Mouse (Mus musculus) bone marrow macrophage, adult 2 months (primary cell): ENCODE data around the gene 0610030E20Rik. TPM values are rescaled to one million over a fixed set of nuclear protein-coding genes. Genes with fewer than 3 reads are reported as not detected.

Experiments used
- H3K27ac ChIP-seq: 2 replicates; pipeline ENCODE4 v1.5.1; 2012; ENCODE audit warnings: low read depth, low read length; ENCODE audit not compliant: insufficient read depth
- H3K4me1 ChIP-seq: 2 replicates; pipeline ENCODE4 v1.6.1; 2012; ENCODE audit warnings: low read length; ENCODE audit not compliant: control insufficient read depth, insufficient read depth
- H3K4me3 ChIP-seq: 2 replicates; pipeline ENCODE4 v1.5.1; 2012; ENCODE audit warnings: mild to moderate bottlenecking, low read length, moderate library complexity; ENCODE audit not compliant: insufficient read depth
- CTCF ChIP-seq: IDR thresholded peaks from 2 replicates; pipeline ENCODE4 v1.5.1; 2012; ENCODE audit warnings: low read depth, mild to moderate bottlenecking, low read length, moderate library complexity
- POLR2A ChIP-seq: IDR thresholded peaks from 2 replicates; pipeline ENCODE4 v1.6.1; 2012; ENCODE audit warnings: mild to moderate bottlenecking, low read depth, low read length, borderline replicate concordance
- polyA plus RNA-seq: library from polyadenylated mRNA; stranded (reverse); fragments of >200 nt; gene quantifications from 2 replicates; pipeline ENCODE4 v1.2.4, GENCODE M21; 2012; ENCODE audit not compliant: missing spikeins, insufficient read depth, insufficient read length

Gene 0610030E20Rik
- polyA plus RNA-seq, 1 experiment = 33.9 TPM

DNA sequence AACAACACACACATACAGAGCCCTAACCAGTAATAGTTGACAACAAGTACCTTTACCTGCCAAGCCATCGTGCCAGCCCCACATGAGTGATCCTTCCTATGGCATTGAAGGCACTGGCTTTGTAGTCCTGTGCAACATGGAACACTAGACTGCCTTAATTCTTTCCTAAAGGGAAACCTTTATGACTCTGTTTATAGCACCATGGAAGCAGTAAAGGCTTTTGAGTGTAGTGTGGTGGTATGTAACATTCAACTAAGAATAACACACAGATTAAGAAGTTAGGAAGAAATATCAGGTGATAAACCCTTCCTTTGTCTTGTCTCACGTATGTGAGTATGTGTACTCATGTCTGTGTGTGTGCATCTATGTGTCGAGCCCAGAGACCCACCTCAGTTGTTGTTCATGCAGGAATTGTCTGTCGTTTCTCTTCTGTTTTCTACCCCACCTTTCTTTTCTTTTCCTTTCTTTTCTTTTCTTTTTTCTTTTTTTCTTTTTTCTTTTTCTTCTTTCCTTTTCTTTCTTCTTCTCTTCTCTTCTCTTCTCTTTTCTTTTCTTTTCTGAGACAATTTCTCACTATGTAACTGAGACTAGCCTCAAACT is 19.8 kb downstream of the 0610030E20Rik start, which contains the start of gene Rnf181:
Gene Rnf181 (minus strand): TSS at position 113 of the 600 bp plus-strand sequence.
- no peak within 1 kb of the TSS for H3K4me3 ChIP-seq
- no peak within 1 kb of the TSS for H3K27ac ChIP-seq
- peaks cover 4% of the 10 kb centered on the region; the same call in 1 of the 2 replicates for H3K4me1 ChIP-seq
- TF ChIP-seq CTCF (no peak), POLR2A (no peak)

DNA sequence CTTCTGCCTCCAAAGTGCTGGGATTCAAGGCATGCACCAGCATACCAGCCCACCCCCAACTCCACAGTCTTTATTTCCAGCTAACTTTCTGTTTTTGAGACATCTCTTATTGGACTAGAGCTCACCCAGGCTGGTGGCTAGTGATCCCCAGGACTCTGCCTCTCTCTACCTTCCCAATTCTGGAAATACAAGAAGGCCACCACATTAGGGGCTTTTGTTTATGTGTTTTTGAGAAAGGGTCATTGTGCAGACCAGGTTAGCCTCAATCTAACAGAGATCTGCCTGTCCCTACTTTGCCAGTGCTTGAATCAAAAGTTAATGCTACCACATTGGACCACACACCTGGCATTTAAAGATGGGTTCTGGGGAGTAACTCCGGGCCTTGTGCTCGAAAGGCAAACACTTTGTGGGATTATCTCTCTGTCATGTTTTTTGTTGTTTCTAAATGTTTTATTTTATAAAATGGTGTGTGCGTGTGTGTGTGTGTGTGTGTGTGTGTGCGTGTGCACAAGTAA is 20.4 kb downstream of the 0610030E20Rik start:
- Histone ChIP-seq H3K27ac (no peak overlapping the region), H3K4me3 (no peak overlapping the region), H3K4me1 (peaks cover 4% of the 10 kb centered on the region; the same call in 1 of the 2 replicates)
- TF ChIP-seq CTCF (no peak), POLR2A (no peak)

DNA sequence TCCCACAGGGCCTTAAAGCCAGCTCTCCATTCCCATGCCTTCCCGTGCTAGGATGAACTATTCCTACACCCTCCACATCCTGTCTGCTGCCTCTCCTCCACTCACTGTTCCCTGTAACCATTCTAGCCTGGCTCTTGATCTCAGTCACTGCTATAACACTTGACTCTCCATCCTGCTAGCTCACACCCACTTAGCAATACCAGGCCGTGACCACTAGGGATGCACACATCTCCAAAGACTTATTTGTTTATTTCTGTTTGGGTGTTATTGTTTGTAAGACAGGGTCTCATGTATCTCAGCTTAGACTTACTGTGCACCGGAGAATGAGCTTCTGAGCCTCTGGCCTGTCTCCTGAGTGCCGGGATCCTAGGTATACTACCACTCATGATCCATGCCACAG is 22.4 kb downstream of the 0610030E20Rik start:
- H3K27ac ChIP-seq = no peak overlapping the region
- peaks cover 4% of the 10 kb centered on the region; the same call in 1 of the 2 replicates for H3K4me1 ChIP-seq
- TF ChIP-seq POLR2A = no peak
- TF ChIP-seq CTCF = no peak
- no peak overlapping the region for H3K4me3 ChIP-seq

DNA sequence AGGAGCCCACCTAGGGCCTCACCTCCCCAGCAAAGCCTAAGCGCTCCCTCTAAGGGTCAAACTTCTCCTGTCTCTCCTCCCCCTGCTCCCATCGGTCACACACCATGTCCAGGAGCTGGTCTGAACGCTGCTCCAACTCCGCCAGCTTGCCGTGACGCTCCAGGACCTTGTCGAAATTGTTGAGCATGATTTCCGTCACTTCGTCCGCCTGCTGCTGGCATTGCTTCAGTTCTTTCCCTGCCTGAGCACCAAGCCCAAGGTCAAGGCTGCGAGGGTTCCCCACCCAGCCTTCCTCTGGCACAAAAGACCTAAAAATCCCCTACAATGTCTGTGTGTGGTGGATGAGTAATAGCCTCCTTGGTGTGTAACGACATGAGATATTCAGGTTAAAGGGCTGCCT is 23.0 kb downstream of the 0610030E20Rik start:
- no peak overlapping the region for H3K27ac ChIP-seq
- H3K4me1 ChIP-seq = peaks cover 9% of the 10 kb centered on the region
- TF ChIP-seq CTCF (no peak), POLR2A (no peak)
- no peak overlapping the region for H3K4me3 ChIP-seq

DNA sequence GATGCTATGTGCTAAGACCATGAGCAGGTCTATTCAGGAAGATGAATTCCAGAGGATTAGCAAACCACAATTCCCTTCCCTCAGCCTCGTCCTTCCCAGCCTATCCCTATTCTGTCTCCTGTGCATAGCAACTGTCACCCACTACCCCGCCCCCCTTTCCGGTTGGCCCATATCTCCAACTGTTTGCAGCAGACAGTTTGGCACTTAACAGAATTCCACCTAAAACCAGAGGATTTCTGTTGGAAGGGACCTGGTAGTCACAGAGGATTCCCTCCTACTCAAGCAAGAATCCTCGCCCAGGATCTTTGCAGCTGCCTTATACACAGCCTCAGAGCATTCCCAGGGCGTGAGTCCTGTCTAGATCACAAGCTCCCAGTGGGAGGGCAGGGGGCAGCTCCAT is 24.0 kb downstream of the 0610030E20Rik start:
- peaks cover 10% of the 10 kb centered on the region for H3K4me1 ChIP-seq
- no peak overlapping the region for H3K27ac ChIP-seq
- H3K4me3 ChIP-seq = no peak overlapping the region
- TF ChIP-seq POLR2A = no peak
- TF ChIP-seq CTCF = no peak

DNA sequence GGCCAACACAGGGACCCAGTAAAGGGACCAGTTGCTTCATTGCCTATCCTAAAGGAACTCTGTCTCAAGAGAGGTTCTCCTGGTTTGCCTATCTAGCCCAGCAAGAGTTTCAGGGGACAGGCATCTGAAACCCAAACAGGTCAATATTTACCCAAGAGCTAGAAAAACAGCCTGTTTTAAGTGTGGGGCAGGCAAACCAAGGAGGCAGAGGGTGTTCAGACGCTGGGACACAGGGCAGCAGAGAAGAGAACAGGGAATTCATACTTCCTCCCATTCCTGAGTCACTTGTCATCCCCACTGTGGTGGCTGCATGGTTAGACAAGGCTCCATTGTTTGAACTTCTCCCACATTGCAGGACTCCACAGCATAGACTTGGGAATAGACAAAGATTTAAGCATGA is 24.5 kb downstream of the 0610030E20Rik start:
- no peak overlapping the region for H3K27ac ChIP-seq

GRCm38 (mm10) chr6:72373184-72373583 is 26.1 kb downstream of the 0610030E20Rik start:
- H3K4me3 ChIP-seq = no peak overlapping the region
- peaks cover 10% of the 10 kb centered on the region for H3K4me1 ChIP-seq
- H3K27ac ChIP-seq = no peak overlapping the region
- no peak for TF ChIP-seq CTCF

More for the DNA sequence above, 24.5 kb downstream of the 0610030E20Rik start:
- H3K4me3 ChIP-seq = no peak overlapping the region
- TF ChIP-seq POLR2A (no peak), CTCF (no peak)
- peaks cover 6% of the 10 kb centered on the region for H3K4me1 ChIP-seq

DNA sequence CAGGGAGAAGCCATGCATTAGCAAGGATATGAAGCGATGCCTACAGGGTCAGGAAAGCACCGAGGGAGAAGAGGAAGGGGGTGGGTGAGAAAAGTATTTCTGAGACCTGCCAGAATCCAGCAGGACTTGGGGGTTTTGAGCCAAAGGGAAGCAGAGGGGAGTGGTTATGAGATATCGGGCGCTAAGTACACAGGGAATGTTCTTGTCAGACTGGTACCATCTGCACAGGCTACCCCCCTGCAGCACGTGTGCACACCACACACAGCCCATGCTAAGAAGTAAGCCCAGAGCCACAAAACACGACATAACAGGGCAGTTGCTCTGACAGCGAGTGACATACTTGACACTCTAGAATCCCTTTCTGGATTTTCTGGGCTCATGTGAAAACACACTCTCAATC is 27.1 kb downstream of the 0610030E20Rik start:
- TF ChIP-seq CTCF (no peak), POLR2A (no peak)
- Histone ChIP-seq H3K27ac (no peak overlapping the region), H3K4me1 (peaks cover 12% of the 10 kb centered on the region), H3K4me3 (no peak overlapping the region)

DNA sequence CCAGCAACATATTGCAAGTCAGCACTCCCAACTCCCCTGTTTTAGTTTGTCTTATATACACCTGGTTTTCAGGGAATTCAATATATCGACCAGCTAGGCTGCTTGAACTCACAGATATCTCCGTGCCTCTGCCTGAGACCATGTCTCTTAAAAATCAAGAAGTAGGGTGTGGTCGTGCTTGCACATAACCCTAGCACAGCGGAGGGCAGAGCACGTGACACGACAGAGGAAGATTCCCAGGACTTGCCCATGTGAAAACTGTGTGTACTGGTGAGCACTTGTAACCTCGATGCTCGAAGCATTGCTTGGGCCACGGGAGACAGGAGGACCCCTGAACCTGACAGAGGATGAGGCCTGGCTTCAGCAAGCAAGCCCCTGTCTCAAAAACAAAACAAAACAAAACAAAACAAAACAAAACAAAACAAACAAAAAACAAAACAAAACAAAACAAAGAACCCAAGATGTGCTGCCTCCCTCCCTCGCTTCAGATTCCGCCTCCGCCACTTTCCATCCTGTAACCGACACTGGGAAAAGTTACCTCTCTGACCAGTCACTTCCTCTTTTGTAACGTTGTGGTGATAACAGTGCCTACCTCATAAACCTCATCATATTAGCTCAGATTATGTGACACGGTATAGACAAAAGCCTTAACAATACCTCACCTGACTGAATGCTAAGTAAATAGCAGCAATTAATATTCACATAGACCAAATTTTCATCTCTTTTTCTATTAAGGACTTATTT is 27.9 kb downstream of the 0610030E20Rik start:
- Histone ChIP-seq H3K27ac (no peak overlapping the region), H3K4me1 (peaks cover 20% of the 10 kb centered on the region), H3K4me3 (no peak overlapping the region)
- TF ChIP-seq CTCF (no peak), POLR2A (no peak)
